Mouse (Mus musculus) heart, postnatal 4 days (tissue): ENCODE data around the gene St6galnac3. TPM values are rescaled to one million over a fixed set of nuclear protein-coding genes. Genes with fewer than 3 reads are reported as not detected.
A peak's percentile ranks its signal among the peaks of the same experiment; 100 is the strongest.

Experiments
- DNase-seq: peaks from one replicate; pipeline ENCODE4 v3.0.0; 2021
- microRNA-seq, 2 experiments: library from miRNA; unstranded; fragments of <30 nt; microRNA quantifications; one replicate each; pipeline ENCODE4 v1.2.0; 2021 to 2022
- total RNA-seq, 2 experiments: library from RNA; stranded (reverse); gene quantifications; 2 replicates each; pipeline ENCODE4 v1.2.3; 2021

The St6galnac3 gene
- total RNA-seq, 2 experiments from 2014 or later: 12.9 to 17.8 TPM

DNA sequence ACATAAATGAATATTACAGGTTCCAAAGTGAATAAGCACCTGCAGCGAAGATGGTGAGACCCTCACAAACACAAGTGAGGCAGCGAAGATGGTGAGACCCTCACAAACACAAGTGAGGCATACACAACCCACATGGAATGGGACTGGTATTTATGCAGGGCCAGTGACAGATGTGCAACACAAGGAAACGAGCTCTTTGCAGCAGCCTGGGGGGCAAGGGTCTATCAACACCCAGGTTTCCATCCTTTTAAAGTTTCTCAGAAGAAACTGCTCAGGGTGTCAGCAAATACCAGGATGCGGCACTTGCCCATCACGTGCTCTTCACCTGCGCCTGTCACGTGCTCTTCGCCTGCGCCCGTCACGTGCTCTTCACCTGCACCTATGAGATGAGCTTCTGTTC, 524.9 kb downstream of the St6galnac3 start:
- no peak for DNase-seq

DNA sequence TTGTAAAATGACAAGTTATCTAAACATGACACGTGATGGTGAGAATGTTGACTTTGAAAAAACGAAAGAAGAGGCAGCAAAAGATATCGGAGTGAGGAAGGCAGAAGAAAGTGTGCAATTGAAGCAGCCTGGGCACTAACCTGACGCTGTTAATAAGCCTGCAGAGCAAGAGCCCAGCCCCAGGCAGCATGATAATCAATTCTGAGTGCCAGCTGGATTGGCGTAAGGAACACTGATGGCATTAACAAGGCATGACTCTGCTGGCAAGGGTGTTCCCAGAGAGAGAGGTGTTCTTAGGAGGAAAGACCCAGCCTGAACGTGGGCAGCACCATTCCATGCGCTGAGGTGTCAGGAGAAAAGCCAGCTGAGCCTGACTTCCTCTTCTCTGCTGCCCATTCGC, 525.7 kb downstream of the St6galnac3 start:
- no peak for DNase-seq

GRCm38 (mm10) chr3:153198514-153198913, 526.5 kb downstream of the St6galnac3 start:
- DNase-seq: no peak

GRCm38 (mm10) chr3:153193025-153193424, 531.9 kb downstream of the St6galnac3 start:
- no peak for DNase-seq

GRCm38 (mm10) chr3:153190742-153191141, 534.2 kb downstream of the St6galnac3 start:
- no peak for DNase-seq

DNA sequence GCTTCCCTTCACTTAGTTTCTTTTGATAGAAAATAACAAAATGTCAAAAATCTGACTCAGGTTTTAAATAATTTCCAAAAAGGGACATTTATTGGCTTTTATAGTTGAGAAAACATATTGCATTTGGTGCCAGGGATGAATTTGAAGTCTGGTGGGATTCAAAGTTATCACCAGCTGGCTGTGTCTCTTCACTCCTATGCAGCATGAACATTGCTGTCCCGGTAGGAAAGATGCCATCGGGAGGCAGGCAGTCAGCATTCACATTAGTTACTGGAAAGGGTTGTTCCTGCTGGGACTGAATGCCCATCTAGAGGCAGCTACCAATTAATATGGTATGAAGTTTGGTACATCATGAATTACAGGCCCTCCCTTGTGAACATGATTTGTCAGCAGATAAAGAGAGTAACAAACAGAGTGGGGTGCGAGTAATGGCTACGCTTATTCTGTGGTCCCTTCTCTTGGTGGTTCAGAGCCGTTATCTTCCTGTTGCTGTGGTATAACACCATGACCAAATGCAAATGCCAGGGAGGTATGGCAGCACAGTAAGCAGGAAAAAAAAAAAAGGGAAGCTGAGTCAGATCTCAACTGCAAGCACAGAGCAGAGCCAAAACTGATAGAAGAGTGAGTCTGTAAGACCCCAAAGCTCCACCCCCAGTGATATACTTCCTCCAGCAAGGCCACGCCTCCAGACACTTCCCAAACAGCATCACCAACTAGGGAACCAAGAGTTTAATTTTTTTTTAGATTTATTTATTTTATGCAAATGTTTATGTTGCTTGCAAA, 535.1 kb downstream of the St6galnac3 start:
- no peak for DNase-seq

GRCm38 (mm10) chr3:153188224-153188623, 536.8 kb downstream of the St6galnac3 start:
- DNase-seq: no peak

GRCm38 (mm10) chr3:153185117-153185516, 539.9 kb downstream of the St6galnac3 start:
- no peak for DNase-seq

GRCm38 (mm10) chr3:153181242-153181641, 543.7 kb downstream of the St6galnac3 start:
- DNase-seq: no peak

GRCm38 (mm10) chr3:153176749-153177148, 548.2 kb downstream of the St6galnac3 start:
- no peak for DNase-seq

DNA sequence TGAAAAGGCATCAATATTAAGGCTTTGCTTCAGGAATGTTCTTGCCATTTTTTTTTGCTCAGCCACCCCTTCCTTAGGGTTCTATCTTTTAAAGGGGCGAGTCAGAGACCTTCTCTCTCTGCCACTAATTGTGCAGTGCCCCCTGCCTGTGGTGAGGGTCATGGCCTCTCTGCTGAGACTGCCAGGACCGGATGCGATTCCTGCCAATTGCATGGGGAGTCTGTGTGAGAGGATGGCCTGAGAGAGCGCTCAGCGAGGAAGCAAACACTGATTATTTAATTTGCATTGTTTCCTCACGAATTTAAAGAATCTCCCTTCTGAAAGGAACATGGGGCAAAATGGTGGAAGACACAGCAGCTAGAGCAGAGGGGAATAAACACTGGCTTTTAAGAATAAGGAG, 548.6 kb downstream of the St6galnac3 start:
- no peak for DNase-seq

- no peak for DNase-seq
Measured at GRCm38 (mm10) chr3:153174336-153175033, 550.5 kb downstream of the St6galnac3 start.

DNA sequence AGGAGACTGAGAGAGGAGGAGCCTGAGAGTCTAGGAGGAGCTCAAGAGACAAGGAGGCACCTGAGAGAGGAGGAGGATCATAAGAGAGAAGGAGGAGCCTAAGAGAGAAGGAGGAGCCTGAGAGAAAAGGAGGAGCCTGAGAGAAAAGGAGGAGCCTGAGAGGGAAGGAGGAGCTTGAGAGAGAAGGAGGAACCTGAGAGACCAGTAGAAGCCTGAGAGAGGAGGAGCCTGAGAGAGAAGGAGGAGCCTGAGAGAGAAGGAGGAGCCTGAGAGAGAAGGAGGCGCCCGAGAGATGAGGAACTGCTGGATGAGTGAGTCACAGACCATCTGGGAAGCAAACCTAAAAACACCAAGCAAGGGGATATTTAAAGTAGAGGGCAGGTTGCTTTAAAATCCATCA, 551.4 kb downstream of the St6galnac3 start:
- no peak for DNase-seq

DNA sequence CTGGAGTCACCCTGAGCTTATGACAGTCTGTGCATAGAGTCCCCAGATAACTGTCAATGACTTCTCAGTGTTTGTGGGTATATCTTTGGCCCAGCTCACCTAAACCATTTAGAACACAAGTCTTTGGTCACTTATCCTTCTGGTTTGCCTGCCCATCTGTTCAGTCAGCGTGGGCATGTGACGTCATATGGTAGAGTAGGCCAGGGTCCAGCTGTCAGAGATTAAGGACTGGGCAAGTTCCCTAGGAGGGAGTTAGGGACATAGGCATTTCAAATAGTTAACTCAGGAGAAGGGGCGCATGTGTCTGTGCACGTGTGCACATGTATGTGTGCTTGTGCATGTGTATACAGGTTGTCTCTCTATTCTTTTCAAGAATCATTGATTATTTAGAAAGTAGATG, 554.8 kb downstream of the St6galnac3 start:
- DNase-seq: no peak

- DNase-seq: no peak
Measured at GRCm38 (mm10) chr3:153169744-153170143, 555.2 kb downstream of the St6galnac3 start.

DNA sequence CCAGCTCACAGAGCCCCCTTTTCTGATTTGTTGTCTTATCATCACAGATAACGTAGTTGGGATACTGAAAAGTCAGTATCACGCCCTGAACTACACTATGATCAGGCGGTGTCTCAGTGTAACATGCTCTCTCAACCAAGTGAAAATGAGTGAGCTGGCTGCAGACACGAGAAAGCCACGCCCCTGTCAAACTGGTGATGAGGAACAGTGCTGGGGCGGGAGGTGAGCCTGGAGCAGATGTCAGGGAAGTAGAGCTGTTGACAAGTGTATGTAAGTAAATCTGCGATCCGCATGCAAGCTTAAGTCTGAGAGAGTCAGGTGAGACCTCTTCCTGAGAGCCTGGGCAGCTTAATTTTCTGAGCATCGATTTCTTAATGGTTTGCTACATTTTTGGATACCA, 563.3 kb downstream of the St6galnac3 start:
- no peak for DNase-seq

- no peak for DNase-seq
Measured at GRCm38 (mm10) chr3:153160683-153161082, 564.3 kb downstream of the St6galnac3 start.

DNA sequence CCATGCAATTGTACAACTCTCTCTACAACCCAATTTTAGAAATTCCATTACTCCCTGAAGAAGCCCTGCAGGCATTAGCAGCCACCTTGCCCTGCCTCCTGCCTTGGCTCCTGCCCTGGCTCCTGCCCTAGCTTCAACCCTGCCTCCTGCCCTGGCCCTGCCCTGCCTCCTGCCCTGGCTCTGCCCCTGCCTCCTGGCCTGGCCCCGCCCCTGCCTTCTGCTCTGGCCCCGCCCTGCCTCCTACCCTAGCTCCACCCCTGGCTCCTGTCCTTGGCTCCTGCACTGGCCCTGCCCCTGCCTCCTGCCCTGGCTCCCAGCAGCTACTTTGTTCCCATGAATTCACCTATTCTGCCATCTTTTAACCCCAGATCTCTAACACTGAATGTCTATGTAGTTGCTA, 576.1 kb downstream of the St6galnac3 start:
- peak; percentile 17 for DNase-seq

Small RNA genes within 50 kb of the gene (microRNA-seq; reads per million reads assigned to microRNA genes)
- gene Gm27405: 0 reads per million in 2 experiments

Other genes with a start within 250 kb of the St6galnac3 start
- gene Asb17, start 119.0 kb upstream of the St6galnac3 start, total RNA-seq: not detected
- under 1 TPM; 0.29 to 0.31 TPM for gene Msh4, start 181.0 kb upstream of the St6galnac3 start, total RNA-seq
- 100 to 1,000 TPM; 108 to 110 TPM for gene Rabggtb, start 187.8 kb upstream of the St6galnac3 start, total RNA-seq
- 100 to 1,000 TPM; 579 to 585 TPM for gene Acadm, start 219.5 kb upstream of the St6galnac3 start, total RNA-seq
- gene Slc44a5, start 248.3 kb upstream of the St6galnac3 start, total RNA-seq: under 1 TPM; 0.29 to 0.50 TPM